Mouse (Mus musculus): ENCODE data around the gene Edn2. TPM values are rescaled to one million over a fixed set of nuclear protein-coding genes. Genes with fewer than 3 reads are reported as not detected.

Edn2 gene
- polyA plus RNA-seq (2012) = 0.17 and 0.24 TPM in 2 replicates

DNA sequence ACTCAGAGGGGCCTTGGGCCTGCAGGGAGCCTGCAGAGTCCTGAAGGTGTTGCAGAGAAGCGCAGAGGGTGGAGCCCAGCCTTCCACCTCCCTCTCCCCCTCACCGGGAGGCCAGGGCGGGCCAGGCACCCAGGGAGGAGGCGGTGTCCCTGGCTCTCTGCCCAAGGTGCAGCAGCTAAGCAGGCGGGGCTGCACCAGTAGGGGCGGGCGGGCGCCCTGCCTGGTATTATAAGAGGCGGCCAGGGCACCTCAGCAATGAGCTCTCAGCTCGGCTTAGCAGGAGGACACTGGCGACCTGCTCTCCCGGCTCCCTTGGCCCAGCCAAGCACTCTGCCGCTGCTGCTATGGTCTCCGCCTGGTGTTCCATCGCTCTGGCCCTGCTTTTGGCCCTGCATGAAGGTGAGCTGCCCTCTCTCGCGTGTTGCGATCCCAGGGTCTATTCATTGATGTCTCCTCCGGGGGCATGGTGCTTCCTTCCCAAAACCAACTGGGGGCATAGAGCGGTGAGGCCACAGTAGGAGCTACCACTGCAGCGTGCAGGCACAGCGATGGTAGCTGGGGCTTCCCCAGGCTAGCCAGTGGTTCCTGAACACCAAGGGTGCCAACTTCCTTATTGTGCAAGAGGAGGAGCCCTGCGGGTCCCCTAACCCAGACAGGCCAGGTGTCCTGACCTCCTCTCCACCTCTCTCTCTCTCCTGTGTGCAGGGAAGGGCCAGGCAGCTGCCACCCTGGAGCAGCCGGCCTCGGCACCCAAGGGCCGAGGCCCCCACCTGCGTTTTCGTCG is at the start of gene Edn2:
TSS of gene Edn2 (plus strand) at position 41 of the 784 bp plus-strand sequence.

Other genes with a start within 250 kb of the Edn2 start
- gene AL607142.1, start 96.2 kb upstream of the Edn2 start, polyA plus RNA-seq (2012) = not detected in 2 replicates
- gene Foxo6, start 126.1 kb downstream of the Edn2 start, polyA plus RNA-seq (2012) = 0.59 and 1.1 TPM in 2 replicates
- 35.8 and 38.3 TPM in 2 replicates for gene Scmh1, start 244.1 kb downstream of the Edn2 start, polyA plus RNA-seq (2012)